Mouse (Mus musculus) neutrophil, adult 65 days (primary cell): ENCODE results near the gene Gm21497. TPM values are rescaled to one million over a fixed set of nuclear protein-coding genes. Genes with fewer than 3 reads are reported as not detected.

Experiments used
- total RNA-seq: library from RNA; stranded (reverse); gene quantifications from 2 replicates; pipeline ENCODE4 v1.2.4, GENCODE M21; 2023

Gene Gm21497
- not detected in 2 replicates for total RNA-seq

DNA sequence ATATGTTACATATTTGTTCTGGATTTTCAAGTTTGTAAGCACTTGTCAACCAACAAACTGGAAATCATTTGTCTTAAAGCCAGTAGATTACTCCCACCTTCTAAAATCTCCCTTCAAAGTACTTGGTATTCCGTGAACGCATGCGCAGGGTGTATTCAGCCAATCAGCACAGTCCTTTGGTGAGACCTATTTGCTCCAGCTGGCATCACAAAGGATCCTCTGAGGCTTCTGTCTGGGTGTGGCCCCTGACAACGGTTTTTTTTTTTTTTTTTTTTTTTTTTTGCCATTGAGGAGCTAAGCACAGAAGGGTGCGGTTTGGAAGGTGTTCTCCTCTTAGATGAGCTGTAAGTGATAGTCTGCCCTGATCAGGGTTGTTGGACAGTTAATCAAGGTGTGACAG lies at the start of gene Gm21497:
Gm21497 (plus strand) TSS at position 301 of the 400 bp plus-strand sequence.

